Mouse (Mus musculus) lung, postnatal 0 days (tissue): ENCODE data around the gene Rundc3a.

Source experiments
- CTCF ChIP-seq: IDR thresholded peaks from 2 replicates; pipeline ENCODE4 v1.5.1; 2016; ENCODE audit warnings: antibody characterized with exemption, mild to moderate bottlenecking
- EP300 ChIP-seq: IDR thresholded peaks from 2 replicates; pipeline ENCODE4 v1.6.1; 2016; ENCODE audit warnings: antibody characterized with exemption, mild to moderate bottlenecking, control low read depth

DNA sequence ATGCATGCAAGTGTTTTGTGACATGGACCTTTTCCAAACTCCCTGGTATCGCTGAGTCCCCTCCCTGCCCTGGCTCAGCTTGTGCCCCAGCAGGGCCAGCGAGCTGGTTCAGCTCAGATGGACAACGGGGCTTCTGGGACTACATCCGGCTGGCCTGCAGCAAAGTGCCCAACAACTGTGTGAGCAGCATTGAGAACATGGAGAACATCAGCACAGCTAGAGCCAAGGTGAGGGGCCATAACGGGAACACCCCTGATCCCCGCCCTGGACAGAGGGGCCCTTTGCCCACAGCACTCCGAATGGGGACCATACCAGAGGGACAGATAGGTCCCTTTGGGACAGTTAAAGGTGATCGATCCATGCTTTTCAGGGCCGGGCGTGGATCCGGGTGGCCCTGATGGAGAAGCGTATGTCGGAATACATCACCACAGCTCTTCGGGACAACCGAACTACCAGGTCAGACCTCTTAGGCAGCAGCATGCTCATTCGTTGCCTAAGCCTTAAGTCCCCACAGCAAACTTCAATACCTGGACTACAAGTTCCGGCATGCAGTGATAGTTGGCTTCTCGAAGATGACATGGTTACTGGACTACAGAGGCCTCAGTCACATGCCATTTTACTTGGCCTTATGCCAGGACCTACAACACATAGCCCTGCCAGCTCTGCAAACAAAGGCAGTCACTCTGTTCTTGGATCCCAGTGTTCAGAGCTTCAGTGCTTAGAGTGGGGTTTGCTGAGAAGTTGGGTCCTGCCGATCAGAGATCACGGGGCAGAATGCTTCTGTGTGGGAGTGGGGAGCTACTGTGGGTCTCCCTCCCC lies 5.0 kb downstream of the Rundc3a start:
- TF ChIP-seq CTCF (no peak), EP300 (no peak)
